Comparison of ENCODE assay signal across 19 mouse cellular contexts in the genomic region with DNA sequence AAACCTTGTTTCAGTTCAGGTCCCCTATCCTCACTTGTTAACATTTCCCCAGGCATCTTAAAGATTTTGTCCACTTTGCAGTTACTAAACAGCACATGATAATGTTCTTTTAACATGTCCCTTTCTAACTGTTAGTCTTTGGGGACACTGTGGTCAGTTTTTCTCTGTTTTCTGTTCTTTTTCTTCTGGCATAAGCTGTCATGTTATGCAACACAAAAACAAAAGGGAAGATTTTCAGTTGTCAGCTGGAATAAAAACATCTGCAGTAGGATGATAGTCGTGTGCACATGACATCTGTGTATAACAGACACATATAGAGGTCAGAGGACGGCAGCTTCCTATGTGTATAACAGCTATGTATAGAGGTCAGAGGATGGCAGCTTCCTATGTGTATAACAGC. TPM values are rescaled to one million over a fixed set of nuclear protein-coding genes. Genes with fewer than 3 reads are reported as not detected.
"Had no signal": no experiment of that assay in that cellular context is flagged by ENCODE, and none has a peak within 500 bp of the region (broad histone marks: within the 10 kb centered on the region; RNA-seq: fewer than 3 reads in every experiment).

No protein-coding gene starts in this region.

- H3K9me3 ChIP-seq: liver, embryonic 15.5 days; megakaryocyte, embryonic 14.5 days; midbrain, embryonic 13.5 days; midbrain, embryonic 15.5 days; neural tube, embryonic 12.5 days; stomach, embryonic 15.5 days had no signal

- H3K27ac ChIP-seq: liver, embryonic 15.5 days; macrophage; midbrain, embryonic 13.5 days; midbrain, embryonic 15.5 days; neural tube, embryonic 12.5 days; stomach, embryonic 15.5 days; stomach, postnatal 0 days had no signal

- ATAC-seq: liver, postnatal 0 days; midbrain, embryonic 13.5 days; midbrain, embryonic 15.5 days had no signal

- H3K4me3 ChIP-seq: liver, embryonic 15.5 days; megakaryocyte, embryonic 14.5 days; midbrain, embryonic 13.5 days; midbrain, embryonic 15.5 days; neural tube, embryonic 12.5 days; stomach, embryonic 15.5 days had no signal

- DNase-seq: liver, postnatal 0 days; lung, embryonic 14.5 days; lung, postnatal 10 days; lung, postnatal 36 days; right cerebral cortex, postnatal 14 days; thymus, adult 2 months; thymus, postnatal 25 days; thymus, postnatal 4 days had no signal

- H3K36me3 ChIP-seq: liver, embryonic 15.5 days; midbrain, embryonic 13.5 days; midbrain, embryonic 15.5 days; neural tube, embryonic 12.5 days; stomach, embryonic 15.5 days had no signal

- H3K9ac ChIP-seq: liver, embryonic 15.5 days; liver, postnatal 0 days; lung, embryonic 14.5 days; midbrain, embryonic 13.5 days; midbrain, embryonic 15.5 days; neural tube, embryonic 12.5 days; stomach, embryonic 15.5 days had no signal

- H3K27me3 ChIP-seq: midbrain, embryonic 15.5 days; neural tube, embryonic 12.5 days; stomach, embryonic 15.5 days had no signal

- H3K4me1 ChIP-seq: liver, embryonic 15.5 days; midbrain, embryonic 15.5 days; stomach, embryonic 15.5 days had no signal

- H3K4me2 ChIP-seq: liver, embryonic 15.5 days; lung, embryonic 14.5 days; midbrain, embryonic 11.5 days; midbrain, embryonic 13.5 days; midbrain, embryonic 15.5 days; neural tube, embryonic 12.5 days; stomach, embryonic 15.5 days had no signal

RNA-seq across cellular contexts. Expression of gene Plekhh2, which starts 5.8 kb away (rescaled TPM):
- total RNA-seq: monocyte, adult 5-6 weeks; neutrophil, adult 5-6 weeks had no signal
